Mouse (Mus musculus) brain, embryonic 14.5 days (tissue): ENCODE results near the gene Usp20. TPM values are rescaled to one million over a fixed set of nuclear protein-coding genes. Genes with fewer than 3 reads are reported as not detected.
A peak's percentile ranks its signal among the peaks of the same experiment; 100 is the strongest.

ENCODE experiments used
- DNase-seq: peaks from one replicate; pipeline ENCODE4 v3.0.0-alpha.2; 2011; ENCODE audit warnings: low read depth
- CTCF ChIP-seq: fragments of 200-500 bp; IDR thresholded peaks from 2 replicates; pipeline ENCODE4 v1.5.1; 2012; ENCODE audit warnings: inconsistent platforms, mild to moderate bottlenecking, moderate library complexity, borderline replicate concordance; ENCODE audit not compliant: insufficient read depth, insufficient read length; ENCODE audit errors: extremely low read depth
- POLR2A ChIP-seq: fragments of 200-500 bp; IDR thresholded peaks from 2 replicates; pipeline ENCODE4 v1.6.1; 2012; ENCODE audit warnings: mild to moderate bottlenecking, inconsistent platforms, borderline replicate concordance; ENCODE audit not compliant: poor library complexity, insufficient read depth, insufficient read length, severe bottlenecking; ENCODE audit errors: extremely low read depth
- polyA plus RNA-seq: library from polyadenylated mRNA; depleted of rRNA; stranded (reverse); fragments of >200 nt; gene quantifications from 2 replicates; pipeline ENCODE4 v1.2.3, GENCODE M21; 2012

The Usp20 gene
- polyA plus RNA-seq, 1 experiment = 41.8 TPM

- TF ChIP-seq POLR2A (no peak), CTCF (no peak)
- DNase-seq = no peak
Measured at GRCm38 (mm10) chr2:30958726-30959125, 23.4 kb upstream of the Usp20 start.

DNA sequence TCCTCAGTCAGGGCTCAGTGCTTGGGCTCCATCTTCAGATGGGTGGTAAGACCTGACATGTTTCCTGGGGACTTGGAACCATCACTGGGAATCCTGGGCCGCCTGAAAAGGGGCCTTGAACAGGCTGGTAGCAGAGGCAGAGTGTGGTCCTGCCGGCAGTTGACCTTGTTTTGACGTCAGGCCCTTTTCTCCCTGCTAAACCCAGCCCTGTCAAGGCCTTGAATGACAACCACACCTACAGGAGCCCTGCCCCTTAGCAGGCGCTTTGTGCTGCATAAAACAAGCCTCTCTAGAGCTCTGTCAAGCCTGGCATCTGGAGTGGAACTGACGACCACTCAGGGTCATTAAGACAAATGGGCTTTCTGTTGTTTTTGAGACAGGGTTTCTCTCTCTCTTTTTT lies 22.2 kb upstream of the Usp20 start:
- no peak for DNase-seq
- no peak for TF ChIP-seq POLR2A
- no peak for TF ChIP-seq CTCF

DNA sequence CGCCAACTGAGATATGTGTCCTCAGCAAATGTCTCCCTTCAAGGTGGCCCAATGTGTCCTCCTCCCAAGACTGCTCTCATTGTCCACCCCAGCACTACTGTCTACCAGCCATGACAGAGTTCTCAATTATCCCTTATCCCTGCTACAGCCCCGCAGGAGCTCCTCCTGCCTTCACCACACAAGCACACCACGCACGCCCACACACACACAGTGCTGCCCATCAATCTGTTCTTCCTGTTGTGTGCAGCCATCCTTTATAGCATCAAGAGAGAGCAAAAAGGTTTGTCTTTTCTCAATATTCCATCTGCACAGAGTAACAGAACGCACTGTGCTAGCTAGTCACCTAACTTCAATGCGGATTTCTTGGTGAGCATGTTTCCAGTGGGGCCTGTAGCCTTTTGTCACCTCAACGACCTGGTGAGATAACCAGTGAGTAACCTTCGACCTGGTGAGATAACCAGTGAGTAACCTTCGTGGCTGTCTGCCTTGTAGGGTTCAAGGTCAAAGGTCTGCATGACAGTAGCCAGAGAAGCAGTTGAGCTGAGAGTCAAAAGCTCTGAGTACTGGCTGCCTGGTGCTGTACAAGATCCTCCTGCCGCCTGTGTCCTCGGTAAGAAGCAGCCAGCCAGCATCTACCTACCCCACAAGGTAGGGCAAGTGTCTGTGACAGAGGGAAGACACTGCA lies 19.4 kb upstream of the Usp20 start:
- no peak for TF ChIP-seq CTCF
- TF ChIP-seq POLR2A = no peak
- DNase-seq = no peak

GRCm38 (mm10) chr2:30965627-30966026 lies 16.5 kb upstream of the Usp20 start:
- no peak for DNase-seq
- TF ChIP-seq CTCF = no peak
- TF ChIP-seq POLR2A = no peak

GRCm38 (mm10) chr2:30966826-30967225 lies 15.3 kb upstream of the Usp20 start:
- TF ChIP-seq CTCF (no peak), POLR2A (no peak)
- no peak for DNase-seq

GRCm38 (mm10) chr2:30967352-30968327 lies 14.4 kb upstream of the Usp20 start, which contains the start of gene Tor1a:
TSS of gene Tor1a (minus strand) at chr2:30967933.
- TF ChIP-seq CTCF (no peak), POLR2A (peak; percentile 98)
- DNase-seq = peak; percentile 96

- peak; percentile 28 for DNase-seq
- TF ChIP-seq POLR2A (no peak), CTCF (no peak)
Measured at GRCm38 (mm10) chr2:30983024-30983423, 945 bp downstream of the Usp20 start.

DNA sequence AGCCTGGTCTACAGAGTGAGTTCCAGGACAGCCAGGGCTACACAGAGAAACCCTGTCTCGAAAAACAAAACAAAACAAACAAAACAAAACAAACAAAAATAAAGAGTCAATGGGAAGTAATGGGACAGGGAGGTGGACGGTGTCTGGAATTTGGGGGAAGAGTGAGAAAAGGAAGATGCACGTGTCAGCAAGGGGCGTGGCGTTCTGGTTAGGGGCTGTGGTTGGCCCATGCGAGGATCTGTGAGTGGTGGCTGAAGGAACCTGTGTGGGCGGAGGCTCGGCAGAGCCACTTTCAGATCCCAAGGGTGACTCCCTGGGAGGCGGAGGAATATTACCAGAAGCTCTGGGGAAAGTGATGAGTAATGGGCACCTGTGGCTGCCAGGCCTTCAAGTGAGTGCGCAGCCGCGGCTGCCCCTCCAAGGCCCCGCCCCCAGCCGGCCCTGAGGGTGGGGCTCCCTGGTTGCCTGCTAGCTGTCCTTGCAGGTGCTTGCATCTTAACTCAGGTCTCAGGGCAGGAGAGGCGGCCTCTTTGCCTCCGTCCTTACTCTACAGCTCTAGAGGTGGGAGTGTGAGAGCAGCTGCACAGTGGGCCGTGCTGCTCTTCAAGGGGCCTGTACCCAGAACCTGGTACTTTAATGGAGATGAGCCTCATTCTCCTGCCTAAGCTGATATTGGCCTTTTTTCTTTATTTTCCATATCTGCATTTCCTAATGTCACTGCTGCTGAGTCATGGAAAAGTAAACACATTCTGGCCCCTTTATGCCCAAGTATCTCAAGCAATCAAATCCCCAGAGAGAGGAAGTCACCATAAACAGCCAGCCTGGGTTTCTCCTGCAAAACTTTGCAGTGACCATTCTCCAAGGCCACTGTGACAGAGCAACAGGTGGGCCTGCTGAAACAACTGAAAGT lies 3.3 kb downstream of the Usp20 start:
- TF ChIP-seq CTCF = no peak
- DNase-seq = no peak

DNA sequence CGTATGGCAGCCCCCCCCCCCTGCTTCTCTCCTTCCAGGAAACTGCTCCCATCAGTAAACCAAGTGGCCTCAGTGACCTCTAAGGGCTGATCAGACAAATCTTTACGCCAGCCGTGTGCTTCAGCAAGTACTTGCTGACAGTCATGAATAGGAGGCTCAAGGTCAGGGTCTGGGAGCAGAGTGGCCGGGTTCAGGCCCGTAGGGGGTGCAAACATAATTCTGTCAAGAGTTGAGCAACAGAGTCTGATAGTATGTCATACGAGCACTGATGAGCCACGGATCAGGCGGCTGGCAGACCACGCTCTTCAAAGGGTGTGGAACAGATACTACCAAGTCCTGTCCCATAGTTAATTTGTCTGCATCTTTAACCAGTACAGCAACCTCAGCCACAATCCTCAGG lies 8.1 kb downstream of the Usp20 start:
- no peak for TF ChIP-seq CTCF
- TF ChIP-seq POLR2A = no peak

DNA sequence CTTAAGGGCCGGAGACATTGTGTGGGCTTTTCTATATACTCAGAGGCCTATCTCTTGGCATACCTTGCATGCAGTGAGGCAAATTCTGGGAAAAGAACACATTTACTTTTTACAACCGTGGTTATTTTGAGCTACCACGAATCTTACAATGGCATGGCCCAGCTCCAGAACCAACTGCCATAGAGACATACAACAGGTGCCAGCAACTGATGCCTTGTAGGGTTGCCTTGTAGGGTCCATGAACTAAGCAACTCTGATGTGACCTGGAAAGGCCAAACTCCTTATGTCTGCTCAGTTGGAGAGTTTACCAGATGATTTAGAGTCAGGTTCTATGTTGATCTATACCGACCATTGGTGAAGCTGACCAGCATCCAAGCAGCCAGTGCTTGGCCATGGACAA lies 12.8 kb downstream of the Usp20 start:
- no peak for DNase-seq
- TF ChIP-seq CTCF (no peak), POLR2A (no peak)

More for the DNA sequence above, 8.1 kb downstream of the Usp20 start:
- no peak for DNase-seq
